Mouse (Mus musculus): ENCODE results near the gene Ago1. TPM values are rescaled to one million over a fixed set of nuclear protein-coding genes. Genes with fewer than 3 reads are reported as not detected.

The Ago1 gene
- polyA plus RNA-seq, 1 experiment from 2014 or later: 4.1 TPM

GRCm38 (mm10) chr4:126465843-126466242 is 2.5 kb downstream of the Ago1 start:
- Histone ChIP-seq H3K27ac (ENCODE audit: low read depth, low read length) (peak overlapping the region; percentile 29; the same call in 1 of the 2 replicates), H3K9ac (ENCODE audit: low read depth, low read length) (peak overlapping the region; percentile 22; the same call in 1 of the 2 replicates)

GRCm38 (mm10) chr4:126464892-126465235 is 3.5 kb downstream of the Ago1 start:
- Histone ChIP-seq H3K4me3 (ENCODE audit: low read depth, low read length) (no peak overlapping the region), H3K9me3 (replicated peaks; ENCODE audit: control insufficient read depth, low read length) (no peaks in the 10 kb centered on the region), H3K36me3 (ENCODE audit: control insufficient read depth, insufficient read depth, low read length) (no peaks in the 10 kb centered on the region), H3K4me1 (ENCODE audit: control insufficient read depth, insufficient read depth, low read length) (peaks cover 26% of the 10 kb centered on the region), H3K27me3 (ENCODE audit: control insufficient read depth, insufficient read depth, low read length) (no peaks in the 10 kb centered on the region), H3K27ac (ENCODE audit: low read depth, low read length) (no peak overlapping the region), H3K9ac (ENCODE audit: low read depth, low read length) (no peak overlapping the region), H3K4me2 (0 out of 2 replicates have a peak overlapping the region, but pooled peaks have one; percentile 46)
- no peak for ATAC-seq (replicated peaks; ENCODE audit: insufficient number of reproducible peaks, low FRiP score, low TSS enrichment)
- WGBS (ENCODE audit: insufficient replicate concordance): 29% methylated on average over 2 of the region's 2 CpGs

More at GRCm38 (mm10) chr4:126465843-126466242, 2.5 kb downstream of the Ago1 start:
- no peaks in the 10 kb centered on the region for H3K36me3 ChIP-seq (ENCODE audit: control insufficient read depth, insufficient read depth, low read length)
- peak overlapping the region; percentile 46 for H3K4me2 ChIP-seq
- 8% methylated on average over 8 of the region's 8 CpGs for WGBS (ENCODE audit: insufficient replicate concordance)
- H3K4me3 ChIP-seq (ENCODE audit: low read depth, low read length): 0 out of 2 replicates have a peak overlapping the region, but pooled peaks have one; percentile 8
- no peaks in the 10 kb centered on the region for H3K9me3 ChIP-seq (replicated peaks; ENCODE audit: control insufficient read depth, low read length)
- H3K4me1 ChIP-seq (ENCODE audit: control insufficient read depth, insufficient read depth, low read length): peaks cover 26% of the 10 kb centered on the region
- ATAC-seq (replicated peaks; ENCODE audit: insufficient number of reproducible peaks, low FRiP score, low TSS enrichment): no peak
- no peaks in the 10 kb centered on the region for H3K27me3 ChIP-seq (ENCODE audit: control insufficient read depth, insufficient read depth, low read length)

DNA sequence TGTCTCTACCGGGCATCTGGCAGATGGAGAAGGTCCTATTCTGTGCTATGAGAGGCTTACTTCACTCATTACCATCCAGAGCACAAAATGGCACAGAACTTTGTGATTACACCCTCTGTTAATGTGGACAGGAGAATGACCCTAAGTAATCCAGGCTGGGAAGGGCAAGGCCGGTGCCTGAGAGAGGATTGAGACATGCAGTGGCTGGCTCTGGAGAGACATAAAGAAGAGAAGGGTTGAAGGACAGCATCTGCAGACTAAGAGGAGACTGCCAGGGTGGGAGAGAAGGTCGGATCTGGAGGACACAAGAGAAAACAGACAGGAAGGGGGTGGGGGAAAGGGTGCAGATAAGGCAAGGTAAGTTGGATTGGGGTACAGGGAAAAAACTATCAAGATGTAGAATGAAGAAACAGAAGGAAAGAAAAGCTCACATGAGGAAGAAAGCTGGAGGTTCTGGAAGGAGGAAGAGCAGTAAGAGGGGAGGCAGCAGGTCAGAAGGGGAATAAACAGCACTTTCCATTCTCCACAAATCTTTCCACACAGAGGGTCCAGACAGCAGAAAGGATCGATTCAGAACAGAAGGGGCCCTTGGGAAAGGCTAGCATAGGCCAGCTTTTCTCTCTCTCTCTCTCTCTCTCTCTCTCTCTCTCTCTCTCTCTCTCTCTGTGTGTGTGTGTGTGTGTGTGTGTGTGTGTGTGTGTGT is 4.0 kb downstream of the Ago1 start:
- Histone ChIP-seq H3K9me3 (replicated peaks; ENCODE audit: control insufficient read depth, low read length) (no peaks in the 10 kb centered on the region), H3K4me1 (ENCODE audit: control insufficient read depth, insufficient read depth, low read length) (peaks cover 26% of the 10 kb centered on the region), H3K27me3 (ENCODE audit: control insufficient read depth, insufficient read depth, low read length) (no peaks in the 10 kb centered on the region), H3K9ac (ENCODE audit: low read depth, low read length) (no peak overlapping the region), H3K4me2 (no peak overlapping the region), H3K4me3 (ENCODE audit: low read depth, low read length) (no peak overlapping the region), H3K27ac (ENCODE audit: low read depth, low read length) (no peak overlapping the region), H3K36me3 (ENCODE audit: control insufficient read depth, insufficient read depth, low read length) (no peaks in the 10 kb centered on the region)
- no peak for ATAC-seq (replicated peaks; ENCODE audit: insufficient number of reproducible peaks, low FRiP score, low TSS enrichment)
- WGBS (ENCODE audit: insufficient replicate concordance): 35% methylated on average over 4 of the region's 4 CpGs

DNA sequence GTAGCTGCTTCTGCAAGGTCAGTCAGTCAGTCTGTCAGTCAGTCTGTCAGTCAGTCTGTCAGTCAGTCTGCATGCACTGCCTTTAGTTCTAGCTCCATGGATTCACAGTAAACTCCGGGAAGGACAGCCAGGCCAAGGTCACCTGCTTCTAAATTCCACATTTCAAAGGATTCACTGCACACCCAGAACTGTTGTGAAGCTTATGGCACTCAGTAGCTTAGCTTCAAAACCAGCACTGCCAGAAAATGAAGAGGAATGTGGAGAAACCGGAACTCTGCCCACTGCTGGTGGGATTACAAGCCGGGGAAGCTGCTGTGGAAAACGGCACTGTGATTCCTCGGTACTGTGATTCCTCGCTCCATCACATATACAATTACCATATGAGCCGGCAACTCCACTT is 12.9 kb downstream of the Ago1 start:
- H3K9ac ChIP-seq (ENCODE audit: low read depth, low read length): no peak overlapping the region
- no peak overlapping the region for H3K27ac ChIP-seq (ENCODE audit: low read depth, low read length)
- peaks cover 20% of the 10 kb centered on the region for H3K36me3 ChIP-seq (ENCODE audit: control insufficient read depth, insufficient read depth, low read length)
- no peak overlapping the region for H3K4me3 ChIP-seq (ENCODE audit: low read depth, low read length)
- no peaks in the 10 kb centered on the region for H3K4me1 ChIP-seq (ENCODE audit: control insufficient read depth, insufficient read depth, low read length)
- WGBS (ENCODE audit: insufficient replicate concordance): 89% methylated on average over 7 of the region's 7 CpGs
- no peak overlapping the region for H3K4me2 ChIP-seq
- H3K9me3 ChIP-seq (replicated peaks; ENCODE audit: control insufficient read depth, low read length): no peaks in the 10 kb centered on the region
- ATAC-seq (replicated peaks; ENCODE audit: insufficient number of reproducible peaks, low FRiP score, low TSS enrichment): no peak
- H3K27me3 ChIP-seq (ENCODE audit: control insufficient read depth, insufficient read depth, low read length): no peaks in the 10 kb centered on the region

- Histone ChIP-seq H3K4me3 (ENCODE audit: low read depth, low read length) (no peak overlapping the region), H3K4me1 (ENCODE audit: control insufficient read depth, insufficient read depth, low read length) (no peaks in the 10 kb centered on the region), H3K36me3 (ENCODE audit: control insufficient read depth, insufficient read depth, low read length) (peaks cover 20% of the 10 kb centered on the region), H3K27me3 (ENCODE audit: control insufficient read depth, insufficient read depth, low read length) (no peaks in the 10 kb centered on the region), H3K9ac (ENCODE audit: low read depth, low read length) (no peak overlapping the region), H3K4me2 (no peak overlapping the region), H3K9me3 (replicated peaks; ENCODE audit: control insufficient read depth, low read length) (no peaks in the 10 kb centered on the region), H3K27ac (ENCODE audit: low read depth, low read length) (no peak overlapping the region)
- ATAC-seq (replicated peaks; ENCODE audit: insufficient number of reproducible peaks, low FRiP score, low TSS enrichment): no peak
- WGBS (ENCODE audit: insufficient replicate concordance): 95% methylated on average over 5 of the region's 5 CpGs
Measured at GRCm38 (mm10) chr4:126454547-126455254, 13.7 kb downstream of the Ago1 start.

DNA sequence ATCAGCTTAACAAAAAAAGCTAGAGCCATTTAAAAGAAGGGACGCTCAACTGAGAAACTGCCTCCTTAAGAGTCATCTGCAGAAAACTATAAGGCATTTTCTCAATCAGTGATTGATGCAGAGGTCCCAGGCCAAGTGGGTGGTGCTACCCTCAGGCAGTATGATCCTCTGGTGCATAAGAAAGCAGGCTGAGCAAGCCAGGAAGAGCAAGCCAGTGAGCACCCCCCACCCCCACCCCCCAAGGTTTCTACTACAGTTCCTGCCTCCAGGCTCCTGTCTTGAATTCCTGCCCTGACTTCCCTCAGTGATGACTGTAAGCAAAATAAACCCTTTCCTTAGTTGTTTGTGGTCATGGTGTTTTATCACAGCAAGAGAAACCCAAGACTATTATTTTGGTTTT is 18.1 kb downstream of the Ago1 start:
- H3K27ac ChIP-seq (ENCODE audit: low read depth, low read length): no peak overlapping the region
- no peaks in the 10 kb centered on the region for H3K27me3 ChIP-seq (ENCODE audit: control insufficient read depth, insufficient read depth, low read length)
- ATAC-seq (replicated peaks; ENCODE audit: insufficient number of reproducible peaks, low FRiP score, low TSS enrichment): no peak
- H3K4me2 ChIP-seq: no peak overlapping the region
- no peaks in the 10 kb centered on the region for H3K4me1 ChIP-seq (ENCODE audit: control insufficient read depth, insufficient read depth, low read length)
- H3K4me3 ChIP-seq (ENCODE audit: low read depth, low read length): no peak overlapping the region
- peaks cover 16% of the 10 kb centered on the region for H3K36me3 ChIP-seq (ENCODE audit: control insufficient read depth, insufficient read depth, low read length)
- WGBS (ENCODE audit: insufficient replicate concordance): 88% methylated on average over 1 of the region's 1 CpGs
- no peak overlapping the region for H3K9ac ChIP-seq (ENCODE audit: low read depth, low read length)
- no peaks in the 10 kb centered on the region for H3K9me3 ChIP-seq (replicated peaks; ENCODE audit: control insufficient read depth, low read length)

GRCm38 (mm10) chr4:126447126-126447525 is 21.3 kb downstream of the Ago1 start:
- H3K4me3 ChIP-seq (ENCODE audit: low read depth, low read length): no peak overlapping the region
- H3K4me1 ChIP-seq (ENCODE audit: control insufficient read depth, insufficient read depth, low read length): no peaks in the 10 kb centered on the region
- ATAC-seq (replicated peaks; ENCODE audit: insufficient number of reproducible peaks, low FRiP score, low TSS enrichment): no peak
- no peaks in the 10 kb centered on the region for H3K9me3 ChIP-seq (replicated peaks; ENCODE audit: control insufficient read depth, low read length)
- no peak overlapping the region for H3K4me2 ChIP-seq
- H3K27me3 ChIP-seq (ENCODE audit: control insufficient read depth, insufficient read depth, low read length): no peaks in the 10 kb centered on the region
- no peak overlapping the region for H3K27ac ChIP-seq (ENCODE audit: low read depth, low read length)
- 79% methylated on average over 7 of the region's 7 CpGs for WGBS (ENCODE audit: insufficient replicate concordance)
- no peak overlapping the region for H3K9ac ChIP-seq (ENCODE audit: low read depth, low read length)
- H3K36me3 ChIP-seq (ENCODE audit: control insufficient read depth, insufficient read depth, low read length): peaks cover 3% of the 10 kb centered on the region; the same call in 1 of the 2 replicates

- Histone ChIP-seq H3K27ac (ENCODE audit: low read depth, low read length) (no peak overlapping the region), H3K4me2 (no peak overlapping the region), H3K27me3 (ENCODE audit: control insufficient read depth, insufficient read depth, low read length) (no peaks in the 10 kb centered on the region), H3K4me1 (ENCODE audit: control insufficient read depth, insufficient read depth, low read length) (no peaks in the 10 kb centered on the region), H3K9me3 (replicated peaks; ENCODE audit: control insufficient read depth, low read length) (no peaks in the 10 kb centered on the region), H3K9ac (ENCODE audit: low read depth, low read length) (no peak overlapping the region), H3K4me3 (ENCODE audit: low read depth, low read length) (no peak overlapping the region), H3K36me3 (ENCODE audit: control insufficient read depth, insufficient read depth, low read length) (peaks cover 8% of the 10 kb centered on the region)
- ATAC-seq (replicated peaks; ENCODE audit: insufficient number of reproducible peaks, low FRiP score, low TSS enrichment): no peak
- 33% methylated on average over 3 of the region's 3 CpGs for WGBS (ENCODE audit: insufficient replicate concordance)
Measured at GRCm38 (mm10) chr4:126444528-126444927, 23.9 kb downstream of the Ago1 start.

All from heart, embryonic 11.5 days (tissue).